Mouse (Mus musculus): ENCODE measurements around the gene Cox19.

GRCm38 (mm10) chr5:139363858-139364257, 12.6 kb upstream of the Cox19 start:
- TF ChIP-seq USF1 (IDR thresholded peaks at IDR 0.05; ENCODE audit: low read depth) = no peak
- no peak for TF ChIP-seq POLR2AphosphoS2 (IDR thresholded peaks at IDR 0.05; ENCODE audit: insufficient read length, low read depth)
- TF ChIP-seq POLR2A (IDR thresholded peaks at IDR 0.05; ENCODE audit: insufficient read length, low read depth) = no peak
- no peak for TF ChIP-seq MYOD1 (IDR thresholded peaks at IDR 0.05; ENCODE audit: control insufficient read depth in 1 of 3, insufficient read length in 2 of 3, low read depth in 2 of 3)
- TF ChIP-seq TCF12 (IDR thresholded peaks at IDR 0.05; ENCODE audit: insufficient read depth, poor library complexity, severe bottlenecking) = no peak
- TF ChIP-seq E2F4 (IDR thresholded peaks at IDR 0.05; ENCODE audit: insufficient read depth) = no peak
- TF ChIP-seq CEBPB (IDR thresholded peaks at IDR 0.05; ENCODE audit: insufficient read depth, poor library complexity, severe bottlenecking) = no peak

Data from myocyte (in vitro differentiated cells).